In the genomic region with DNA sequence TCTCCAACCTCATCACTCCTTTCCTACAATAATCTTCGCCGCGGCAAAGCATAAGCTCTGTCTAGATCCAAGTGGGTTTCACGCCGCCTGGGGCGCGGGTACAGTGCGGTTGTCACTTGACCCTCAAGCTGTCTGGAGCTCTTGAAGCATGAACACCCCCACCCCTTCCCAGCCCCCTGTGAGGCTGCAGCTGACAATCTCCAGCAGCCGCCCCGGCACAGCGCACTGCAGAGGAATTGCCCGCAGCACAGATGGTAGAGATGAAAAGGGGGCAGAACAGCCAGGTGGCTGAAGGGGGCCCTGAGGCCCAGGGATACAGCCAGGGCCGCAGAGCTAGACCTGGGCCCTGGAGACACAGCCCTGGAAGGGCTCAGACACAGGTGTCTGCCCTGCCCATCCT, we compare ENCODE assay signal across 18 mouse cellular contexts.
DNase-seq lines count a peak whose midpoint lies in the region; ATAC-seq lines count a peak whose summit lies in the region.
"Had no signal": no experiment of that assay in that cellular context is flagged by ENCODE, and none has a peak within 500 bp of the region (broad histone marks: within the 10 kb centered on the region; RNA-seq: fewer than 3 reads in every experiment).

No protein-coding gene starts in this region.

- no peak overlapping the region for H3K9ac ChIP-seq in forebrain, embryonic 15.5 days (replicated peaks)
- H3K9ac ChIP-seq: limb, embryonic 15.5 days; lung, embryonic 14.5 days had no signal

- no peaks in the 10 kb centered on the region for H3K4me1 ChIP-seq in forebrain, embryonic 15.5 days
- peaks cover 8% of the 10 kb centered on the region; the same call in 1 of the 2 replicates for H3K4me1 ChIP-seq in limb, embryonic 10.5 days
- H3K4me1 ChIP-seq: limb, embryonic 15.5 days; megakaryocyte, embryonic 14.5 days had no signal

- peak; percentile 47 for DNase-seq in left cerebral cortex, postnatal 4 days
- DNase-seq in left cerebral cortex, postnatal 25 days (ENCODE audit: low spot score in 2 of 2), result no peak
- no peak for DNase-seq in limb, embryonic 10.5 days (ENCODE audit: low spot score)
- DNase-seq in retina, embryonic 14.5 days (ENCODE audit: low spot score), result peak; percentile 32
- no peak for DNase-seq in spleen, postnatal 4 days (ENCODE audit: low spot score in 2 of 2)
- DNase-seq in lung, adult 18-20 months, result no peak
- DNase-seq: cerebellum, adult 2 months; gastrocnemius, postnatal 10 days; kidney, adult 18-20 months; lung, embryonic 14.5 days; right cerebral cortex, postnatal 25 days; thymus, adult 2 months had no signal

- no peak overlapping the region for H3K4me3 ChIP-seq in forebrain, embryonic 15.5 days
- no peak overlapping the region for H3K4me3 ChIP-seq in limb, embryonic 10.5 days
- H3K4me3 ChIP-seq: layer of hippocampus, adult 2 months; left cerebral cortex, adult 2 months; limb, embryonic 15.5 days; megakaryocyte, embryonic 14.5 days had no signal

- ATAC-seq in forebrain, embryonic 15.5 days (replicated peaks), result peak; percentile 23; the same call in 1 of the 2 replicates
- ATAC-seq: activated CD4-positive, CD25-positive, alpha-beta regulatory T cell, adult 4 months had no signal

- no peaks in the 10 kb centered on the region for H3K9me3 ChIP-seq in forebrain, embryonic 15.5 days
- no peaks in the 10 kb centered on the region for H3K9me3 ChIP-seq in limb, embryonic 10.5 days (replicated peaks)
- H3K9me3 ChIP-seq: limb, embryonic 15.5 days had no signal

- H3K36me3 ChIP-seq in forebrain, embryonic 15.5 days, result no peaks in the 10 kb centered on the region
- no peaks in the 10 kb centered on the region for H3K36me3 ChIP-seq in limb, embryonic 10.5 days
- H3K36me3 ChIP-seq: limb, embryonic 15.5 days had no signal

- H3K27ac ChIP-seq in forebrain, embryonic 15.5 days (replicated peaks), result no peak overlapping the region
- H3K27ac ChIP-seq in limb, embryonic 10.5 days, result 0 out of 2 replicates have a peak overlapping the region, but pooled peaks have one; percentile 3
- H3K27ac ChIP-seq: layer of hippocampus, adult 2 months; left cerebral cortex, adult 2 months; limb, embryonic 15.5 days had no signal

- no peaks in the 10 kb centered on the region for H3K27me3 ChIP-seq in forebrain, embryonic 15.5 days
- no peaks in the 10 kb centered on the region for H3K27me3 ChIP-seq in limb, embryonic 10.5 days (ENCODE audit: low read depth, poor library complexity, severe bottlenecking)
- H3K27me3 ChIP-seq: limb, embryonic 15.5 days; megakaryocyte, embryonic 14.5 days had no signal

- intact Hi-C loops in left cerebral cortex, postnatal 4 days (cut with DNase I), result no loop called here
- intact Hi-C loops in left cerebral cortex, postnatal 25 days (cut with DNase I), result no loop called here

- no peak overlapping the region for H3K4me2 ChIP-seq in forebrain, embryonic 15.5 days (replicated peaks)
- H3K4me2 ChIP-seq: limb, embryonic 15.5 days; lung, embryonic 14.5 days had no signal

- WGBS in forebrain, embryonic 15.5 days, result 77% methylated on average over 13 of the region's 13 CpGs
- 76% methylated on average over 13 of the region's 13 CpGs for WGBS in limb, embryonic 10.5 days

Comparison
In these comparisons a context has a peak if more than half of its experiments do, and no peak if none do; other contexts are left out.
1. DNase-seq: peak in left cerebral cortex, postnatal 4 days (single experiment) and retina, embryonic 14.5 days (single experiment); none in left cerebral cortex, postnatal 25 days (0 of 2), limb, embryonic 10.5 days (single experiment), spleen, postnatal 4 days (0 of 2) and lung, adult 18-20 months (0 of 2).